Mouse (Mus musculus): ENCODE data around the gene Rasgef1a. TPM values are rescaled to one million over a fixed set of nuclear protein-coding genes. Genes with fewer than 3 reads are reported as not detected.

Rasgef1a gene
- polyA plus RNA-seq, 1 experiment from 2014 or later = 0.15 TPM

- WGBS = 17% methylated on average over 3 of the region's 3 CpGs
- no peaks in the 10 kb centered on the region for H3K4me1 ChIP-seq (ENCODE audit: control insufficient read depth, insufficient read depth, low read length)
- DNase-seq (ENCODE audit: low spot score, missing footprints) = no peak
Measured at GRCm38 (mm10) chr6:118001272-118001671, 10.0 kb upstream of the Rasgef1a start.

GRCm38 (mm10) chr6:118007302-118007701 is 3.9 kb upstream of the Rasgef1a start:
- Histone ChIP-seq H3K27me3 (ENCODE audit: control insufficient read depth, insufficient read depth, low read length) (peaks cover 22% of the 10 kb centered on the region), H3K36me3 (ENCODE audit: control insufficient read depth, insufficient read depth, low read length) (no peaks in the 10 kb centered on the region), H3K4me1 (ENCODE audit: control insufficient read depth, insufficient read depth, low read length) (peaks cover 4% of the 10 kb centered on the region), H3K9ac (ENCODE audit: low read length) (no peak overlapping the region), H3K9me3 (ENCODE audit: control insufficient read depth, low read length) (no peaks in the 10 kb centered on the region), H3K27ac (ENCODE audit: low read depth, low read length) (no peak overlapping the region), H3K4me3 (ENCODE audit: low read depth, low read length) (no peak overlapping the region), H3K4me2 (no peak overlapping the region)
- ATAC-seq (ENCODE audit: low FRiP score) = no peak
- 54% methylated on average over 5 of the region's 5 CpGs for WGBS
- peak; percentile 83 for DNase-seq (ENCODE audit: low spot score, missing footprints)

More at GRCm38 (mm10) chr6:118001272-118001671, 10.0 kb upstream of the Rasgef1a start:
- no peaks in the 10 kb centered on the region for H3K9me3 ChIP-seq (ENCODE audit: control insufficient read depth, low read length)
- no peaks in the 10 kb centered on the region for H3K36me3 ChIP-seq (ENCODE audit: control insufficient read depth, insufficient read depth, low read length)
- no peak for ATAC-seq (ENCODE audit: low FRiP score)
- no peak overlapping the region for H3K4me2 ChIP-seq
- H3K27me3 ChIP-seq (ENCODE audit: control insufficient read depth, insufficient read depth, low read length) = no peaks in the 10 kb centered on the region
- no peak overlapping the region for H3K27ac ChIP-seq (ENCODE audit: low read depth, low read length)
- H3K9ac ChIP-seq (ENCODE audit: low read length) = no peak overlapping the region
- H3K4me3 ChIP-seq (ENCODE audit: low read depth, low read length) = no peak overlapping the region

GRCm38 (mm10) chr6:118007843-118008539 is 3.2 kb upstream of the Rasgef1a start:
- no peak overlapping the region for H3K27ac ChIP-seq (ENCODE audit: low read depth, low read length)
- H3K4me2 ChIP-seq = no peak overlapping the region
- no peak for ATAC-seq (ENCODE audit: low FRiP score)
- no peak overlapping the region for H3K9ac ChIP-seq (ENCODE audit: low read length)
- no peaks in the 10 kb centered on the region for H3K36me3 ChIP-seq (ENCODE audit: control insufficient read depth, insufficient read depth, low read length)
- peaks cover 28% of the 10 kb centered on the region for H3K27me3 ChIP-seq (ENCODE audit: control insufficient read depth, insufficient read depth, low read length)
- 71% methylated on average over 4 of the region's 4 CpGs for WGBS
- H3K4me3 ChIP-seq (ENCODE audit: low read depth, low read length) = no peak overlapping the region
- no peak for DNase-seq (ENCODE audit: low spot score, missing footprints)
- H3K4me1 ChIP-seq (ENCODE audit: control insufficient read depth, insufficient read depth, low read length) = peaks cover 4% of the 10 kb centered on the region
- H3K9me3 ChIP-seq (ENCODE audit: control insufficient read depth, low read length) = no peaks in the 10 kb centered on the region

GRCm38 (mm10) chr6:118010256-118010655 is 982 bp upstream of the Rasgef1a start:
- Histone ChIP-seq H3K9ac (ENCODE audit: low read length) (no peak overlapping the region), H3K4me2 (no peak overlapping the region), H3K27ac (ENCODE audit: low read depth, low read length) (no peak overlapping the region), H3K9me3 (ENCODE audit: control insufficient read depth, low read length) (no peaks in the 10 kb centered on the region), H3K4me1 (ENCODE audit: control insufficient read depth, insufficient read depth, low read length) (peaks cover 4% of the 10 kb centered on the region), H3K27me3 (ENCODE audit: control insufficient read depth, insufficient read depth, low read length) (peaks cover 28% of the 10 kb centered on the region), H3K36me3 (ENCODE audit: control insufficient read depth, insufficient read depth, low read length) (no peaks in the 10 kb centered on the region), H3K4me3 (ENCODE audit: low read depth, low read length) (no peak overlapping the region)
- DNase-seq (ENCODE audit: low spot score, missing footprints) (no peak), ATAC-seq (ENCODE audit: low FRiP score) (no peak)
- WGBS = 76% methylated on average over 3 of the region's 3 CpGs

- peak overlapping the region; percentile 55 for H3K9ac ChIP-seq (ENCODE audit: low read length)
- peaks cover 12% of the 10 kb centered on the region for H3K4me1 ChIP-seq (ENCODE audit: control insufficient read depth, insufficient read depth, low read length)
- peaks cover 28% of the 10 kb centered on the region for H3K27me3 ChIP-seq (ENCODE audit: control insufficient read depth, insufficient read depth, low read length)
- H3K27ac ChIP-seq (ENCODE audit: low read depth, low read length) = no peak overlapping the region
- peak; percentile 49 for ATAC-seq (ENCODE audit: low FRiP score)
- H3K4me3 ChIP-seq (ENCODE audit: low read depth, low read length) = peak overlapping the region; percentile 52
- DNase-seq (ENCODE audit: low spot score, missing footprints) = peak; percentile 92
- no peaks in the 10 kb centered on the region for H3K9me3 ChIP-seq (ENCODE audit: control insufficient read depth, low read length)
- peak overlapping the region; percentile 85 for H3K4me2 ChIP-seq
- 11% methylated on average over 36 of the region's 38 CpGs for WGBS
- H3K36me3 ChIP-seq (ENCODE audit: control insufficient read depth, insufficient read depth, low read length) = no peaks in the 10 kb centered on the region
Measured at GRCm38 (mm10) chr6:118011616-118012316, 528 bp downstream of the Rasgef1a start.

- ATAC-seq (ENCODE audit: low FRiP score) (no peak), DNase-seq (ENCODE audit: low spot score, missing footprints) (peak; percentile 83)
- H3K4me2 ChIP-seq = no peak overlapping the region
- no peak overlapping the region for H3K4me3 ChIP-seq (ENCODE audit: low read depth, low read length)
- no peaks in the 10 kb centered on the region for H3K9me3 ChIP-seq (ENCODE audit: control insufficient read depth, low read length)
- no peak overlapping the region for H3K27ac ChIP-seq (ENCODE audit: low read depth, low read length)
- peaks cover 28% of the 10 kb centered on the region for H3K27me3 ChIP-seq (ENCODE audit: control insufficient read depth, insufficient read depth, low read length)
- no peaks in the 10 kb centered on the region for H3K36me3 ChIP-seq (ENCODE audit: control insufficient read depth, insufficient read depth, low read length)
- H3K9ac ChIP-seq (ENCODE audit: low read length) = no peak overlapping the region
- 67% methylated on average over 3 of the region's 3 CpGs for WGBS
- H3K4me1 ChIP-seq (ENCODE audit: control insufficient read depth, insufficient read depth, low read length) = peaks cover 12% of the 10 kb centered on the region
Measured at GRCm38 (mm10) chr6:118012317-118012700, 1.1 kb downstream of the Rasgef1a start.

GRCm38 (mm10) chr6:118012987-118013866 is 2.0 kb downstream of the Rasgef1a start:
- no peaks in the 10 kb centered on the region for H3K36me3 ChIP-seq (ENCODE audit: control insufficient read depth, insufficient read depth, low read length)
- peaks cover 28% of the 10 kb centered on the region for H3K27me3 ChIP-seq (ENCODE audit: control insufficient read depth, insufficient read depth, low read length)
- WGBS = 76% methylated on average over 11 of the region's 11 CpGs
- H3K27ac ChIP-seq (ENCODE audit: low read depth, low read length) = no peak overlapping the region
- H3K4me1 ChIP-seq (ENCODE audit: control insufficient read depth, insufficient read depth, low read length) = peaks cover 12% of the 10 kb centered on the region
- H3K4me3 ChIP-seq (ENCODE audit: low read depth, low read length) = no peak overlapping the region
- no peaks in the 10 kb centered on the region for H3K9me3 ChIP-seq (ENCODE audit: control insufficient read depth, low read length)
- H3K9ac ChIP-seq (ENCODE audit: low read length) = no peak overlapping the region
- ATAC-seq (ENCODE audit: low FRiP score) = no peak
- no peak for DNase-seq (ENCODE audit: low spot score, missing footprints)
- no peak overlapping the region for H3K4me2 ChIP-seq

GRCm38 (mm10) chr6:118014881-118015280 is 3.6 kb downstream of the Rasgef1a start:
- Histone ChIP-seq H3K27ac (ENCODE audit: low read depth, low read length) (no peak overlapping the region), H3K9ac (ENCODE audit: low read length) (no peak overlapping the region), H3K9me3 (ENCODE audit: control insufficient read depth, low read length) (no peaks in the 10 kb centered on the region), H3K4me2 (no peak overlapping the region), H3K4me1 (ENCODE audit: control insufficient read depth, insufficient read depth, low read length) (peaks cover 17% of the 10 kb centered on the region), H3K4me3 (ENCODE audit: low read depth, low read length) (no peak overlapping the region), H3K27me3 (ENCODE audit: control insufficient read depth, insufficient read depth, low read length) (peaks cover 28% of the 10 kb centered on the region), H3K36me3 (ENCODE audit: control insufficient read depth, insufficient read depth, low read length) (no peaks in the 10 kb centered on the region)
- DNase-seq (ENCODE audit: low spot score, missing footprints) (no peak), ATAC-seq (ENCODE audit: low FRiP score) (no peak)
- WGBS = 72% methylated on average over 4 of the region's 4 CpGs

All from midbrain, embryonic 11.5 days (tissue).